Mouse (Mus musculus): ENCODE measurements at regions not wholly inside any gene's neighbourhood (a gene's known extent, or its start where the extent isn't known, plus 50 kb on each side); places are given as distances from the start of the nearest gene placed in this dataset.

- TF ChIP-seq POLR2A (IDR thresholded peaks at IDR 0.05; ENCODE audit: low read depth, low read length) (no peak), CTCF (IDR thresholded peaks at IDR 0.05; ENCODE audit: extremely low read depth, insufficient read depth, insufficient read length, insufficient replicate concordance) (no peak)
These were observed 870.0 kb downstream of the Epha4 start for GRCm38 (mm10) chr1:76644895-76645294.

Data from spleen, adult 2 months (tissue).